Mouse (Mus musculus) limb, embryonic 13.5 days (tissue): ENCODE results near the gene Lrp5. TPM values are rescaled to one million over a fixed set of nuclear protein-coding genes. Genes with fewer than 3 reads are reported as not detected.

Experiments used
- ATAC-seq: fragments of 200-750 bp; cut with Nextera tagmentation; 2 replicates; pipeline ENCODE4 v1.8.0; 2017; ENCODE audit warnings: low read depth, moderate number of reproducible peaks, moderate TSS enrichment; ENCODE audit not compliant: low FRiP score
- H3K27ac ChIP-seq: fragments of 300-500 bp; sonication (generic); 2 replicates; pipeline ENCODE4 v1.5.1; 2015; ENCODE audit warnings: inconsistent platforms, mild to moderate bottlenecking, moderate library complexity
- H3K27me3 ChIP-seq: fragments of 300-500 bp; sonication (generic); 2 replicates; pipeline ENCODE4 v1.6.1; 2015; ENCODE audit warnings: mild to moderate bottlenecking, inconsistent platforms
- H3K36me3 ChIP-seq: fragments of 300-500 bp; sonication (generic); 2 replicates; pipeline ENCODE4 v1.6.1; 2015; ENCODE audit warnings: inconsistent platforms, mild to moderate bottlenecking, moderate library complexity
- H3K4me1 ChIP-seq: fragments of 300-500 bp; sonication (generic); 2 replicates; pipeline ENCODE4 v1.6.1; 2015; ENCODE audit warnings: inconsistent platforms
- H3K4me2 ChIP-seq: fragments of 300-500 bp; sonication (generic); replicated peaks from 2 replicates; pipeline ENCODE4 v1.6.1; 2015; ENCODE audit warnings: inconsistent platforms, mild to moderate bottlenecking, moderate library complexity
- H3K4me3 ChIP-seq: fragments of 300-500 bp; sonication (generic); 2 replicates; pipeline ENCODE4 v1.5.1; 2015; ENCODE audit warnings: moderate library complexity, mild to moderate bottlenecking, inconsistent platforms
- H3K9ac ChIP-seq: fragments of 300-500 bp; sonication (generic); 2 replicates; pipeline ENCODE4 v1.6.1; 2015; ENCODE audit warnings: mild to moderate bottlenecking, inconsistent platforms
- H3K9me3 ChIP-seq: fragments of 300-500 bp; sonication (generic); 2 replicates; pipeline ENCODE4 v1.6.1; 2016; ENCODE audit warnings: inconsistent platforms
- WGBS: fragments of 180-500 bp; shearing (Covaris S2); methylation state at CpG from one replicate; pipeline ENCODE4 v1.1.7; 2015; 5-methylcytosine and 5-hydroxymethylcytosine counted together
- polyA plus RNA-seq: library from polyadenylated mRNA; unstranded; fragments of >200 nt; fragmentation: Nextera tagmentation; extraction: Ambion mirVana; gene quantifications from 2 replicates; pipeline ENCODE4 v1.2.1, GENCODE M21; 2015

Lrp5 gene
- polyA plus RNA-seq: 7.1 and 7.7 TPM in 2 replicates

DNA sequence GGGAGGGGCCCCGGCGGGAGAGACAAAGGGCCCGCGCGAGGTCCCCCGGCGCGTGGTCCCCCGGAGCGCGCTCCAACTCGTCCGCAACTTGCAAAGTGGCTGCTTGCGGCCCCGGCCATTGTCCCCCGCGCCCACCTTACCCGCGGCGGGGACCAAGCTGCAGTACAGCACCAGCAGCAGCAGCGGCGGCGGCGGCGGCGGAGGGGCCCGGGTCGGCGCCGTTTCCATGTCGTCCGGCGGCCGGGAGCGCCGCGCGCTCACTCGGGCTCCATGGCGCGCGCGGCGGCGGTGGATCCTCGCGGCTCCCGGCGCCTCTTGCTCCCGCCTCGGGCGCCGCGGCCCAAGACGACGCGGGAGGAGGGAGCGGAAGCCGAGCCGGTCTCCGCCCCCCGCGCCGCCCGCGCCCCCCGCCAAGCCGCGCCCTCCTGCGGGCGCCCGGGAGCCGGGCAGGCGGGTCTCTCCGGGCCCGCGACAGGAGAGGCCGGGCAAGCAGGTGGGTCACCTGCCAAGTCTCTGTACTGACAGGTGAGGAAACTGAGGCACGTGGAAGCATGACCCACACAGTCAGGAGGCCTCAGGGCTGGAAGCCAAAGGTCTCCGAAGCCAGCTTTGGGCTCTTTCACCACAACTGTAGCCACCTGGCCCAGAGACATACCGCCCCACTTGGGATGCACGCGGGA lies at the start of gene Lrp5:
TSS of gene Lrp5 (minus strand) at position 350 of the 680 bp plus-strand sequence.
- no peaks in the 10 kb centered on the region for H3K27me3 ChIP-seq
- no peaks in the 10 kb centered on the region for H3K9me3 ChIP-seq
- peak within 1 kb of the TSS; percentile 97 for H3K4me3 ChIP-seq
- peak; percentile 55; the same call in 1 of the 2 replicates for ATAC-seq
- under 1% methylated on average over 51 of the region's 83 CpGs for WGBS
- H3K4me2 ChIP-seq: peak within 1 kb of the TSS; percentile 96
- peak within 1 kb of the TSS; percentile 99 for H3K9ac ChIP-seq
- peaks cover 59% of the 10 kb centered on the region for H3K4me1 ChIP-seq
- H3K36me3 ChIP-seq: no peaks in the 10 kb centered on the region
- H3K27ac ChIP-seq: peak within 1 kb of the TSS; percentile 90

DNA sequence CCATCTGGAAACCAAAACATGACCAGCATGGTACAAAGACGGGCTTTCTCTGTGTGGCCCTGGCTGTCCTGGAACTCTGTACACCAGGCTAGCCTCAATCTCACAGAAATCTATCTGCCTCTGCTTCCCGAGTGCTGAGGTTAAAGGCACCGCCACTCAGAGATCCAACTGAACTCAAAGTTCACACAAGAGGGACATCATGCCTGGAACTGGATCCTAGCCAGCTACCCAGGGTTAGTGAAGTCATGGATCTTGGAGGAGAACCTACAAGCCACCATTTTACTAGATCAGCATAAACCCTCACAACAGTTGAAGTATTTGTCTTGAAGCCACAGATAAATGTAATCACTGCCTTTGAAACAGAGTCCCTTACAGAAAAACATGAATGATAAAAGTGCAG lies 49.6 kb upstream of the Lrp5 start:
- Histone ChIP-seq H3K9me3 (no peaks in the 10 kb centered on the region), H3K9ac (no peak overlapping the region), H3K36me3 (no peaks in the 10 kb centered on the region), H3K4me2 (no peak overlapping the region), H3K4me1 (no peaks in the 10 kb centered on the region), H3K27ac (no peak overlapping the region), H3K4me3 (no peak overlapping the region), H3K27me3 (no peaks in the 10 kb centered on the region)
- ATAC-seq: no peak
- 82% methylated on average over 3 of the region's 3 CpGs for WGBS

DNA sequence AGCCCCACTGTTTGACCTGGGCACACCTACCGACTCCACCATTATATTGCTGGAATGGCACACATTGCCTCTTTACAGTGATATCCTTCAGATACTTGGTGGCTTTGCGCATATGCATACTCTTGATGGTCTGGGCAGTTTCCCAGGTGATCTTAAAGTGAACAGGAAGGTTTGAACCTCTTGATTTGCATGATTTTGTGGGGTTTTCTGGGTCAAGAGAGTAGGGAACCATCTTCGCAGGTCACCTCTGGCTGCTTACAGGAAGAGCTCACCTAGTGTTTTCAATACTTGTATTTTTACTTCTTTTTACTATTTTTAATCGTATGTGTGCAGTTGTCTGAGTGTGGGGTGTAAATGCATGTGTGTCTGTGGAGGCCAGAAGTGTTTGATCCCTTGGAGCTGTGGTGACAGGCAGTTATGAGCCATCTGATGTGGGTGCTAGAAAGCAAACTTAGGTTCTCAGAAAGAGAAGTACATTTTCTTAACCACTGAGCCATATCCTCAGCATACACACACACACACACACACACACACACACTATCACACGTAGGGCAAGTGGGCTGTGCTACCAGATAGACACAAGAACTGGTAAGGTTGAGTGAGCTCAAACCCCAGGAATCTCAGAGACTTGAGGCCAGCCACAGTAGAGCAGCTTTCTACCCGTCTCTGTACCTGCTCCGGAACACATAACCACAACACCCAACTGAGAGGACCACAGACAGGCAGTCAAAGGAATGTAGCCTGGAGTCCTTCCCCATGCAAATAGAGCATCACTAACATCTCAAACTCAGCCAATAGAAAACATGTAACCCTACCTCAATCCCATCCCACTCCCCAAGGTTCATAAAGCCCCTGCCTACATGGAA lies 44.6 kb upstream of the Lrp5 start:
- ATAC-seq: no peak
- 81% methylated on average over 7 of the region's 7 CpGs for WGBS
- Histone ChIP-seq H3K9me3 (no peaks in the 10 kb centered on the region), H3K27ac (no peak overlapping the region), H3K4me1 (no peaks in the 10 kb centered on the region), H3K4me3 (no peak overlapping the region), H3K36me3 (no peaks in the 10 kb centered on the region), H3K27me3 (no peaks in the 10 kb centered on the region), H3K9ac (no peak overlapping the region), H3K4me2 (no peak overlapping the region)

DNA sequence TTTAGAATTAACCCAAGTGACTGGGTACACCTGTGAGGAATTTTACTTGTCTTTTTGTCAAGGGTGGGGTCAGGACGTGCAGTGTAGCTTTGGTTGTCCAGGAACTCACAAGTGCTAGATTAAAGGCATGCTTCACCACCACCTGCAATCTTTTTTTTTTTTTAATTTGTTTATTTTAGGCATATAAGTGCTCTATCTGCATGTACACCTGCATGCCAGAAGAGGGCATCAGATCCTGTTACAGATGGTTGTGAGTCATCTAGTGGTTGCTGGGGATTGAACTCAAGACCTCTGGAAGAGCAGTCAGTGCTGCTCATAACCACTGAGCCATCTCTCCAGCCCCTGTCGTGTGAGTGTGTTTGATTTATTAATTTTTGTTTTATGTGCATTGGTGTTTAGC lies 42.5 kb upstream of the Lrp5 start:
- 0 out of 2 replicates have a peak, but pooled peaks cover under 1% of the 10 kb centered on the region for H3K9me3 ChIP-seq
- no peaks in the 10 kb centered on the region for H3K4me1 ChIP-seq
- no peak overlapping the region for H3K9ac ChIP-seq
- no peaks in the 10 kb centered on the region for H3K27me3 ChIP-seq
- H3K4me3 ChIP-seq: no peak overlapping the region
- H3K36me3 ChIP-seq: no peaks in the 10 kb centered on the region
- WGBS: 64% methylated on average over 2 of the region's 2 CpGs
- H3K27ac ChIP-seq: no peak overlapping the region
- no peak overlapping the region for H3K4me2 ChIP-seq
- ATAC-seq: no peak

DNA sequence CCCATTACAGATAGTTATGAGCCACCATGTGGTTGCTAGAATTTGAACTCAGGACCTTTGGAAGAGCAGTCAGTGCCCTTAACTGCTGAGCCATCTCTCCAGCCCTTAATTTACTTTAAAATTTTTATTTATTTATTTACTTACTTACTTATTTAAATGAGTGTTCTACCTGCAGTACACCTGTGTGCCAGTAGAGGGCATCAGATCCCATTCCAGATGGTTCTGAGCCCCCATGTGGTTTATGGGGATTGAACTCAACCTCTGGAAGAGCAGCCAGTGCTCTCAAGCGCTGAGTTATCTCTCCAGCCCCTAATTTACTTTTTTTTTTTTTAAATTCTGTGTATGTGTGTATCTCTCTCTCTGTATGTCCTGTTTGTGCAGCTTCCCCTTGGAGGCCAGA lies 38.4 kb upstream of the Lrp5 start:
- WGBS: 21% methylated on average over 1 of the region's 1 CpGs
- Histone ChIP-seq H3K4me1 (peaks cover 4% of the 10 kb centered on the region; the same call in 1 of the 2 replicates), H3K27me3 (no peaks in the 10 kb centered on the region), H3K9me3 (0 out of 2 replicates have a peak, but pooled peaks cover 3% of the 10 kb centered on the region), H3K4me2 (no peak overlapping the region), H3K36me3 (no peaks in the 10 kb centered on the region), H3K9ac (no peak overlapping the region), H3K27ac (no peak overlapping the region), H3K4me3 (no peak overlapping the region)
- ATAC-seq: no peak

DNA sequence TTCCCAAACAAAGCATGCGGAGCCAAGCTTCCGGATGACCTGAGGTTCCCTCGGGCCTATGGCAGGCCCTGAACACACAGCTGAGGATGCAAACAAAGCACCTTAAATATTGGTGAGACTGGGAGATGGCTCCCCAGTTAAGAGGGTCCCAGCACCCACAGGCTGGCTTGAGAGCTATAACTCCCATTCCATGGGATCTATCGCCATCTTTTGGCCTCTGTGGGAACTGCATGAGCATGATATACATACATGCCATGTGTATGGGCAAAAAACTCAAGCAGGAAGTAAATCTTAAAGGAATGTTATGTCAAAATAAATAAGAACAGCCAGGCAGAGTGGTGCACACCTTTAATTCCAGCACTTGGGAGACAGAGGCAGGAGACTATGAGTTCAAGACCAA lies 37.5 kb upstream of the Lrp5 start:
- H3K27me3 ChIP-seq: no peaks in the 10 kb centered on the region
- no peak overlapping the region for H3K4me3 ChIP-seq
- no peak overlapping the region for H3K27ac ChIP-seq
- peaks cover 9% of the 10 kb centered on the region for H3K4me1 ChIP-seq
- ATAC-seq: no peak
- H3K9ac ChIP-seq: no peak overlapping the region
- 0 out of 2 replicates have a peak, but pooled peaks cover 3% of the 10 kb centered on the region for H3K9me3 ChIP-seq
- 72% methylated on average over 4 of the region's 4 CpGs for WGBS
- H3K36me3 ChIP-seq: no peaks in the 10 kb centered on the region
- no peak overlapping the region for H3K4me2 ChIP-seq

DNA sequence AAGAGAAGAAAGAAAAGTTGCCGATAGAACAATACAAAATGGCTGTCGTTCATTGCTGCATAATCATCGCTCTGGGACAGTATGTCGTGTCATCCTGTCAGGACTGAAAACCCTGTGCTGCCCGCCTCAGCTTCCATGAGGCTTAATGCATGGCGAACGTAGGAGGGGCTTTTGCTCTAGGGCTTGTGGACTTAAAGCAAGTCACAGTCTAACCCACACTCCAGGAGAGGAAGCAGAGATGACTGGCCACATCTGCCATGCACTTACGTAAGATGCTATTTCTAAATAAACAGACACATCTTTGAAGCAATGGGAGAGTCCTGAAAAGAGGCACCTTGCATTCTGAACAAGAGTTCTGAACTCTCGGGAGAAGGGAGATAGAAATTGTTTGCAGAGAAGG lies 36.8 kb upstream of the Lrp5 start:
- H3K4me2 ChIP-seq: no peak overlapping the region
- no peak for ATAC-seq
- H3K9ac ChIP-seq: no peak overlapping the region
- H3K4me3 ChIP-seq: no peak overlapping the region
- H3K27me3 ChIP-seq: no peaks in the 10 kb centered on the region
- no peak overlapping the region for H3K27ac ChIP-seq
- peaks cover 4% of the 10 kb centered on the region for H3K36me3 ChIP-seq
- WGBS: 90% methylated on average over 9 of the region's 9 CpGs
- H3K4me1 ChIP-seq: peaks cover 13% of the 10 kb centered on the region
- H3K9me3 ChIP-seq: 0 out of 2 replicates have a peak, but pooled peaks cover 3% of the 10 kb centered on the region

DNA sequence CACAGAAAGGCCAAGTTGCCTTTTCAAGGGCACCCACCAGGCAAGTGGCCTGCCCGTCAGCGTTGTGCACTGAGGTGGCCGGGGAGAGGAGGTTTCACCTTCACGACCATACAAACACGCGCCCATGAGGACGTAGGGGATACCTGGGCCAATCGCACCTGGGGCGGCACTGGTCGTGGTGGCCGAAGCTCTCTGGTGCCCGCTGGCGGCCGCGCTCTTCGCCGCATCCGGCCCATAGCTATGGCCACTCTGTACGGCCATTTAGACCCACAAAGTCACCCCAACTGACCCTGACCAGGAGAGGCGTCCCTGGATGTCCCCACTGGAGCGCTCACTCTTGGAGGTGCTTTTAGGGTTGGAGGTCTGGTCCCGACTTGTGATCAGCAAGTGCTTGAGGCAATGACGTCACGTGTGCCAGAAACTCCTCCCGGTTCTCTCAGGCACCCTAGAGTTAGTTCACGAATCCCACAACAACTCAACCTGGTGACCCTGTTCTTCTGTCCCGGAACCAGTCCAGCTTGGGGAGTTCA lies 33.1 kb upstream of the Lrp5 start:
- Histone ChIP-seq H3K4me1 (peaks cover 13% of the 10 kb centered on the region), H3K27ac (peak overlapping the region; percentile 16; the same call in 1 of the 2 replicates), H3K4me2 (peak overlapping the region; percentile 86), H3K27me3 (no peaks in the 10 kb centered on the region), H3K9me3 (0 out of 2 replicates have a peak, but pooled peaks cover 3% of the 10 kb centered on the region), H3K9ac (peak overlapping the region; percentile 60), H3K4me3 (peak overlapping the region; percentile 47), H3K36me3 (peaks cover 41% of the 10 kb centered on the region)
- ATAC-seq: peak; percentile 59
- WGBS: 3% methylated on average over 27 of the region's 27 CpGs

DNA sequence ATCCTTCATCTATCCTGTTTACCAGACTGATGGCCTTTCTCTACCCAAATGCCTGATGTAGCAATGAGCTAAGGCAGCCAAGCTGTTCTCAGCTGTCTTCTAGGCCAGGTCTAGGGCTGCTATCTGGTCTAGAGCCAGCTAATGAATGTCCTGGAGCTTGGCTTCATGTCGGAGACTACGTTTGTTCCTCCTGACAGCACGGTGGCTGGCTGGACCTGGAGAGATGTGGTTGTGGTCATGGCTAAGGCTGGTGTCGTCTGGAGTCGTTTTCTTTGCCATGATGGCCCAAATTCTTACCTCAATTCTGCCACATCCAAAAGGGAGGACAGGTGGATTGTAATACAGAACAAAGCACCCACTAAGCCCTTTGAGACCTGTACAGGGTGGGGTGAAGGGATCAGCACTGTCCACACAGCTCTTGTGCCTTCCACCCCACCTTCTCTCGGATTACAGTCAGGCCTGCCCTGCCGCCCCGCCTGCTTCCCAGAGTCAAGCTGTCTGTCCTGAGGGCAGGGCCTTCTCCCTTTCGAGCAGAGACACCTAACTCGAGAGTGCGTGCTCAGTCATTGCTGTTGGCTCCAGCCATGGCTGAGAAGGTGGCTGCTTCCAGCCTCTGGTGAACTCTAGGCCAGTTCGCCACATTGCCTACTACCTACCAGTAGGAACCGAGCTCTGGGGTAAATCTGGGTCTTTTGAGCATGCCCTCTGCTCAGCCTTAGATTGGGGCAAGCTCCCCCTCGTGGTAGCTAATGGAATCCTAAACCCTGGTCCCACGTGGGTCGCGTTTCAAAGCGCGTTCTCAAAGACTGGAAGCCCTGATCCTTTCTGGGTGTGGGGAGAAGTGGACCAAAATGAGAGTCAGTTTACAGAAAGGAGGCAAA lies 32.4 kb upstream of the Lrp5 start:
- peak overlapping the region; percentile 86 for H3K4me2 ChIP-seq
- H3K4me1 ChIP-seq: peaks cover 13% of the 10 kb centered on the region
- ATAC-seq: peak; percentile 80
- peak overlapping the region; percentile 47 for H3K4me3 ChIP-seq
- no peaks in the 10 kb centered on the region for H3K27me3 ChIP-seq
- H3K36me3 ChIP-seq: peaks cover 48% of the 10 kb centered on the region
- H3K9me3 ChIP-seq: 0 out of 2 replicates have a peak, but pooled peaks cover under 1% of the 10 kb centered on the region
- H3K9ac ChIP-seq: peak overlapping the region; percentile 60
- peak overlapping the region; percentile 16; the same call in 1 of the 2 replicates for H3K27ac ChIP-seq
- 36% methylated on average over 19 of the region's 19 CpGs for WGBS

DNA sequence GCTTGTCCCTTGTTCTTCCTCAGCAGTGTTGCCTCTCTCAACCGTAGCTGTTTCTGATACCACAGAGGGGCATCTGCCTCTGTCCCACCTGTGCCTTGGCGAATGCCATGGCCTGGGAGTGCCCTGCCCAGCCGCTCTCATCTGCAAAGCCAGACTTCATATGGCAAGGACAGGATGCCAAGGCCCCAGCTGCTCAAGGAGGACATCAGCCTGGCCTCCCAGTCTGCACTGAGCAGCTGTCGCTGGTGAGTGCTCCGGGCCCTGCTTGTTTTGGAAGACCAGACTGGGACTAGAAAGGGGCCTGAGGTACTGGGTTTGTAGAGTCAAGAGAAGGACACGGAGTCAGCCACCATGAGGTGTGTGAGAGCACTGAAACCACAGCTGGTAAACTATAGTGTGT lies 28.0 kb upstream of the Lrp5 start:
- peaks cover 20% of the 10 kb centered on the region for H3K4me1 ChIP-seq
- no peaks in the 10 kb centered on the region for H3K9me3 ChIP-seq
- peaks cover 63% of the 10 kb centered on the region for H3K36me3 ChIP-seq
- no peak overlapping the region for H3K4me2 ChIP-seq
- no peak overlapping the region; the same call in 1 of the 2 replicates for H3K9ac ChIP-seq
- WGBS: 93% methylated on average over 6 of the region's 6 CpGs
- ATAC-seq: no peak
- no peak overlapping the region for H3K4me3 ChIP-seq
- no peaks in the 10 kb centered on the region for H3K27me3 ChIP-seq
- H3K27ac ChIP-seq: no peak overlapping the region

DNA sequence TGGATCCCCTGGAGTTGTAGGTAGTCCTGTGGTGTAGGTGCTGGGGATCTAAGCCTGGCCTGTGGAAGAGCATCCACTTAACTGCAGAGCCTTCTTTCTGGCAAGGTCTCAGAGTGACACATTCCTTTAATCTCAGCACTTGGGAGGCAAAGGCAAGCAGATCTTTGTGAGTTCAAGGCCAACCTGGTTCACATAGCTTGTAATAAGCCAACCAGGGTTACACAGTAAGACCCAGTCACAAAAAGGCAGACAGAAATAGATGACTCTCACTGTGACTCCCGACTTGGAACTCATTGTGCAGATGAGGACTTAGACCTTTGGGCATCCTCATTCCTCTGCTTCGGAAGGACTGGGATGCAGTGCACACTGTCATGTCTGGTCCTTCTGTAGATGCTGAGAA lies 24.1 kb upstream of the Lrp5 start:
- no peak overlapping the region for H3K9ac ChIP-seq
- ATAC-seq: no peak
- WGBS: 92% methylated on average over 2 of the region's 2 CpGs
- H3K27me3 ChIP-seq: no peaks in the 10 kb centered on the region
- H3K4me2 ChIP-seq: no peak overlapping the region
- H3K36me3 ChIP-seq: peaks cover 32% of the 10 kb centered on the region
- H3K4me3 ChIP-seq: no peak overlapping the region
- no peaks in the 10 kb centered on the region for H3K9me3 ChIP-seq
- H3K4me1 ChIP-seq: peaks cover 22% of the 10 kb centered on the region
- H3K27ac ChIP-seq: no peak overlapping the region
